Mouse (Mus musculus) gastrocnemius, adult 8-10 months (tissue): ENCODE measurements around the gene Exog. TPM values are rescaled to one million over a fixed set of nuclear protein-coding genes. Genes with fewer than 3 reads are reported as not detected.

ENCODE experiments used
- DNase-seq, 2 experiments: peaks; one replicate each; pipeline ENCODE4 v3.0.0; 2022; ENCODE audit warnings: low spot score in 2 of 2
- total RNA-seq, 4 experiments: library from RNA; stranded (reverse); gene quantifications; 2 replicates each; pipeline ENCODE4 v1.2.4; 2022

Gene Exog
- total RNA-seq = 1 to 10 TPM; 1.4 to 1.8 (median 1.6) TPM

GRCm38 (mm10) chr9:119444738-119445429, at the start of gene Exog:
TSS of gene Exog (plus strand) at chr9:119444943.
- peak; percentile 93 to 96 for DNase-seq

DNA sequence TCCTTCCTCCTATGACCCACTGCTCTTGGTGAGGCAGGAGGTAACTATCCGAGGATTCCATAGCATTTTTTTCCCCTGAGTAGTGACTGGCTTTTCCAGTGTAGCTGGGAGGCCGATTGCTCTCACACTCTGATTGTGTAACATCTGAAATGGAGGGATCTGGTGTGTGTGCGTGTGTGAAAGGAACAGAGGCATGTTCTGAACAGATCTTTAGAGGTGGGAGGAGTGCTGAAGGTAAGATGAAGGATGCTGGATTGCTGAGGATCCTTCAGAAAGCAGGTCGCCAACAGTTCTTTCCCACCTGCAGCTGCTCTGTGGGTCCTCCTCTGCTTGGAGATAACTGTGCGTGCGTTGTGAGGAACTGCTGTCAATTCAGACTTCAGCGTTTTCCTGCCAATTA, 43.4 kb upstream of the Exog start:
- DNase-seq = no peak

DNA sequence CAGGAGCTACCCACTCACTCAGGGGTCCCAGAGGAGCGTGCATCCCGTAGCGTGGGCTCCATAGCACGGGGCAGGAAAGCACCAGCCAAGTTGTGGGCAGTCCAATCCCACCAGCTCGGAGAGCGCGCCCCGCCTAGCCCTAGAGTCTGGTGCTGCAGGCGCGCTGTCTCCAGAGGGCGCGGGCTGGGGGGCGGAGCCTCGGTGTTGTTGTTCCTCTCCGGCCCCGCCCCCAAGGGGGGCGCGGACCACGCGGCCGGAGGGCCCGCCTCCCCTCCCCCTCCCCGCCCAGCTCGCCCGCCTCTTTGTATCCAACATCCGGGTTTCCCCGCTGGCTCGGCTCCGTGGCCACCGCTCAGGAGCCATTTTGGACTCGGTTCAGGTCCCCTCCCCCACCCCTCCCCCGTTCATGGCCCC, 42.9 kb upstream of the Exog start, which contains the start of gene Acvr2b:
Acvr2b (plus strand) TSS at position 318 of the 414 bp plus-strand sequence.
- DNase-seq = peak; percentile 91 to 95

DNA sequence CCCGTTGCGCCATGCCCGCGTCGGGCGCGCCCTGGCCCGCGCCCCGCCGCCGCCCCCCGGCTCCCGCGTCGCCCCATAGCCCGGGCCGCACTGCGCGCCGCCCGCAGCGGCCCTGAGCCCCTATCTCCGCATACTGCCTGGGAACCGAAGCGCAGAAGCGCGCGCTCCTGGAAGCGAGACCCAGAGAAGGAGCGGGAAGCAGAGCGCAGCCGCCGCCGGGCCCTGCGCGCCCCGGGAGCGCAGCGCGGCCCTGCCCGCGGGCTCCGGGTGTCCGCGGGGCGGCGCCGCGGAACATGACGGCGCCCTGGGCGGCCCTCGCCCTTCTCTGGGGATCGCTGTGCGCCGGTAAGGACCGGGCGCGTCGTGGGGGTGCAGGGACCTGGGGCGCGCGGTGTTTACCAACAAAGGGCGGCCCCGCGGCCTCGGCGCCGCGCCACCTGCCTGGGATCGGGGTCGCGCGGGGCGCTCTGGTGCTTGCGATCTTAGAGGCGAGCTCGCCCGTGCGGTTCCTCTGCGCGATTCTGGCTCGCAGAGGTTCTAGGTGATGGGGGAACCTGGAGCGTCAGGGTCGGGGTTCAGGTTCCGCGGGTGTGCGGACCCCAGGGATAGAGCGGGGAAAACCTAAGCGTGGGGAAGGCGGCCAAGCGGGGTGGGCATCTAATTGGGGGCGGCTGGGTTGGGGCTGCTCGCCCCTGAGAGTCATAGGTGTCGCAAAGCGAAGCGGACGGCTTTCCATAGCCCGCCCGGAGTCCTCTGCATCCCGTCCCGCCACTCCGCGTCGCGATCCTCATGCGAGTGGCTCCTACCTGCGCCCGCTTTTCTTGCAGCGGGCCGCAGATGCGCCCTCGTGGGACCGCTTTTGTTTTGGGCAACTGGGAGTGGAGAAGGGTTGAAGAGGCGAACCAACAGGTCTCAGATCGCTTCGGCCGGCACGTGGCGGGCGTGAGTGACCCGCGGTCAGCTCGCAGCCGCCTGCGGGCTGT, 42.2 kb upstream of the Exog start:
- DNase-seq = peak; percentile 29 to 49

- DNase-seq = peak in 1 of 2 experiments; percentile 31
These were observed 41.5 kb upstream of the Exog start for GRCm38 (mm10) chr9:119403236-119403641.

DNA sequence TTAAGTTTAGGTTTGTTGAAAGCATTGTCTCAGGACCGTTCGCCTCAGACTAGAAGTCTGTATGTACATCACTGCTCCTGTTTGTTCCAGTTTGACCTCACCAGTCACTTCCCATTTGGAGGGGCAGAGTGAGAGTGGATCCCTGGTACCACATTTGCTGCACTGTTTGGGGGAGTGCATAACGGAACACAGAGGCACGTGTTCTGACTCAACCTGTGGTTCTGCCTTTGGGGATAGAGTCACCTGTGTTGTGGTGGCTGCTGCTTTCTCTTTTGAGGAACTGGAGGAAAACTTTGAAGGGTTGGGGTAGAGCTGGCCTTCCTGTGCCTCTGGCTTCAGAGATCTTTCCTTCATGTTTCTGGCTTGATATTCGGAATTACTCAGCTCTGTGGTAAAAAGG, 40.7 kb upstream of the Exog start:
- no peak for DNase-seq

- DNase-seq = peak; percentile 63 to 80
These were observed 36.9 kb upstream of the Exog start for GRCm38 (mm10) chr9:119407884-119408283.

- DNase-seq = peak; percentile 58 to 69
These were observed 35.7 kb upstream of the Exog start for GRCm38 (mm10) chr9:119408898-119409664.

GRCm38 (mm10) chr9:119409864-119410263, 34.9 kb upstream of the Exog start:
- no peak for DNase-seq

- DNase-seq = no peak
These were observed 26.7 kb upstream of the Exog start for GRCm38 (mm10) chr9:119418025-119418424.

DNA sequence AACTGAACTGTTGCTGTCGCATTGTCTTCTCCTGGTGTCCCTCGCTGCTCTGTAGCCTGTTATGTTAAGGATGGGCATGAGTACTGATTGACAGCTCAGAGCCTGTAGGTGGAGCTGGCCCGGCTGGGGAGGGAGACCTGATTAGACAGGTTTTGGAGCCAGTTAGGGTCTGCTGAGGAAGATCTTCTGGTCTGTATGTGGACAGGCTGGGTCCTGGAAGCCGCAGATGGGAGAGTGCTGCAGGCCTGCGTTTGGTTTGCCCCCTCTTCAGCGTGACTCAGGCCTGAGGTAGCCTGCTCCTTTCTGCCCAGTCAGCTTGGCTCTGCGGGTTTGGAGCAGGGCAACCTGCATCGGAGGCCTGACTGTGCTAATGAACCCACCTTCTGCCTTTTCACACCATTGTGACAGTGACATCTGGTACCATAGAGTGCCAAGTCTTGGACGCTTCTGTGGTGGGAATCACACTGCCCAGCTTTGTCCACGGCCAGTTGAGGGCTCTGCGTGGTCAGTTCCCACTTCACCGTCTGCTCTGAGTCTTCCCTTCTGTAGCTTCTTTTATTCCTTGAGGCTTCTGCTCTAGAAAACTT, 24.8 kb upstream of the Exog start:
- DNase-seq = no peak

DNA sequence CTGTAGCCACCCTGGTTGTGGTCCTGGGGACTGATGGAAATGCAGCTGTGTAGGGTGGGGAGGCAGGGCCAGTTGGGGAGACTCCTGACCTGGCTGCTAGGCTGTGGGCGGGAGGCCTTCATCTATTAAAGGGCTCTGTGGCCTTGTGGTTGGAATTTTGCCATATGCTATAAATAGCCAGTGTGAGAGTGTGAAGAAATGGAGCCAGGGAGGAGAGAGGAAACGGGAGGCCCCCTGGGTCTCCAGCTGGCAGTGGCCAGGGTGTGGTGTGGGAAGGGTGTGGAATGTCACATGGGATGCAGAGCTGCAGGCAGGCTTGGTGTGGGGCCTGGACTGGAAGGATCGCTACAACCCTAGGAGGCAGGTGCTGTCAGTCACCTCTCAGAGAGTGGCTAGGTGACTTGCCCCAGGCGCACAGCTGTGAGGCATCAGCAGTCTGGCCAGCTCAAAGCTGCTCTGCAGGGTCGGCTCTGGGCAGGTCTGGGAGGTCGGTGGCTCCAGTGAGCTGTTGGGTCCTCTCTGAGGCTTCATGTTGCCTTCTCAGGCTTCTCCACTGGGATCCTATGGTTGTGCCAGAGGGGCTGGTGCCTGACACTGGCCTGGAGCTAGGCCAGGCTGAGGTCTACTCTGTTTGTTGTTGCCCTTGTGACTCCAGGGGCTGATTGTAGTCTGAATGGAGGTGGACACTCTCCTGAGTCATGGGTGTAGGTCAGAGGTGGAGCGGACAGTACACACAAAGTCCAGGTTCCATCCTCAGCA, 19.3 kb upstream of the Exog start:
- peak; percentile 73 to 87 for DNase-seq

DNA sequence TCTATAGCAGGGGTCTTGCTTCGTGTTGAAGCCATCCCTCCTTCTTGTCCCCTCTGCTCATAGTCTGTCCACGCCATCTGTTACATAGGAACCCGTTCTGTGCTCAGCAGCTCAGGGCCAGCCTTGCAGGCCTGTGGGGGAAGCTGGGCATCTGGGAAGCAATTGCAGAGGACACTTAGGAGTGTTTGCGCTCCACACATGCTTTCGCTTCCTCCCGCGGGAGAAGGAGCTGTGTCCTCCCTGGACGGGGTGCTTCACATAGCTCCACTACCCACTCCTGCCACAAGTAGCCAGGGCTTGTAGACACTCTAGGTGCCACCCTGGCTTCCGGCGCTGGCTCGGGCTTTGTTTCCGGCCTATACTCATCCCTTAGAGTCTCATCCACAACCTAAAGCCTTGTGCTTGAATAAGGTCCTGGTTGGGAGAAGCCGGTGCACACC, 18.7 kb upstream of the Exog start:
- DNase-seq = no peak

GRCm38 (mm10) chr9:119426483-119426882, 18.3 kb upstream of the Exog start:
- no peak for DNase-seq

- peak; percentile 55 to 76 for DNase-seq
These were observed 14.4 kb upstream of the Exog start for GRCm38 (mm10) chr9:119430311-119430710.

DNA sequence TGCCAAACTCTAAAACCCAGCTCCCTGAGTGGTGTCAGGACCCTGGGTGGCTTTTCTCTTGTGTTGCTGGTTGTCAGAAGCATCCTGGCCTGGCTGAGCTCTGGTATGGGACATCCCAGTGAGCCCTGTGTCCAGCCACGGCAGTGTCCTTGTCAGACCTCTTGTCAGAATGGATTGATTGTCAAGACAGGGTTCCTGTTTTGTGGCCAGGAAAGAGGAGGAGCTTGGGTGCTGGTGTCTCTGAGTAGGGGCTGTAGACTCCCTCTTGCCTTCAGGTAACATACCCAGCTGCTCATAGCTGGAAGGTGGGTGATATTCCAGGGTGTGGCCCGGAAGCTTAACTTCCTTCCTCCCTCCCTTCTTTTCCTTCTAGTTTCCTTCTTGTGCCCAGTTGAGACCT, 8.9 kb upstream of the Exog start:
- DNase-seq = no peak

GRCm38 (mm10) chr9:119438065-119438464, 6.7 kb upstream of the Exog start:
- DNase-seq = no peak

GRCm38 (mm10) chr9:119438498-119439000, 6.2 kb upstream of the Exog start:
- DNase-seq = peak in 1 of 2 experiments; percentile 33

- no peak for DNase-seq
These were observed 994 bp downstream of the Exog start for GRCm38 (mm10) chr9:119445737-119446136.

DNA sequence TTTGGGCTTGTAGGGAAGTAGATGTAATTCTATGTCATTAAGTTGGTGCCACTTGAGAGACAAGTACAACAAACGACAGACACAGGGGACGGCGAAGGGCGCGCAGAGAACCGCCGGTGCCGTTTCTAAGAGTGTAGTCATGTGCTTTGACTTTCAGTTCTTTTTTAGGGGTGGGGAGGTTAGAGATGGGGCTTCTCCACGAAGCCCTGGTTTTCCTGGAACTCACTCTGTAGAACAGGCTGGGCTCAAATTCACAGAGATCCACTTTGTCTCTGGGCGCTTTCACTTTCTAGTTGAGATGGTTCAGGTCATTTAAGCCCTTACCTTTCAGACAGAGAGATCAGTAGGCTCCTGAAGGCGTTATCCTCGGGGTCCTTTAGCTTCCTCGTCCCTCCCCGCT, 11.2 kb downstream of the Exog start:
- DNase-seq = no peak
